Mouse (Mus musculus) E14TG2a.4 (cell line): ENCODE measurements around the gene Abcb9.

ENCODE experiments used
- CTCF ChIP-seq: conservative IDR thresholded peaks from 2 replicates; pipeline ENCODE4 v1.5.1; 2014; ENCODE audit warnings: low read length
- POU5F1 ChIP-seq: IDR thresholded peaks from 2 replicates; pipeline ENCODE4 v1.6.1; 2014; ENCODE audit warnings: low read length, borderline replicate concordance

GRCm38 (mm10) chr5:124093852-124094604 lies 1.6 kb downstream of the Abcb9 start:
- no peak for TF ChIP-seq CTCF
- TF ChIP-seq POU5F1 = no peak
